Mouse (Mus musculus): Measurements from ENCODE around the gene Vmn1r2.
"Not testable (repeated sequence)": the region's sequence is repeated elsewhere in the genome, so short reads cannot be mapped to it uniquely, and the experiment has no call there.

Vmn1r2 gene

DNA sequence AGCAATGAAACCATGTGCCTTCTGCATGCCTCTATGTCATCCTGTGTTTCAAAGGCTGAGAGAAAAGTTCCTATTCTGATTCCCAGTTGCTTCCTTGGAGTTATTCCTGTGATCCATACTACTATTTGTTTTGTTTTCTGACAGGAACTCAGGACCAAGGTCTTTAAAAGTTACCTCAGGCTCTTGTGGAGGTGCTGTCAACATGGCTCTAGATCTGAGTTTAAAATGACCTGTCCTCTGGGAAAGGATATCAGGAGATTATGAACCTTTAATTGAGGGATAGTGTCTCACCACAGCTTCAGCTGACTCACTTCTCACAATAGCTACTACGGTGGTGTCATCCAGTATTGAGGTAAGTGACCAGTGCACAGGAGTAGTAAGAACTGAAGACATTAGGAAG is at the start of gene Vmn1r2:
Gene Vmn1r2, plus strand, starts transcription at position 301 of the 400 bp plus-strand sequence.
- not testable (repeated sequence) for DNase-seq

GRCm38 (mm10) chr4:3147926-3148325 is 19.2 kb upstream of the Vmn1r2 start:
- not testable (repeated sequence) for DNase-seq

GRCm38 (mm10) chr4:3153320-3153719 is 13.8 kb upstream of the Vmn1r2 start:
- DNase-seq, result not testable (repeated sequence)

GRCm38 (mm10) chr4:3164429-3164828 is 2.7 kb upstream of the Vmn1r2 start:
- peak in 1 of 2 experiments; percentile 37 for DNase-seq

DNA sequence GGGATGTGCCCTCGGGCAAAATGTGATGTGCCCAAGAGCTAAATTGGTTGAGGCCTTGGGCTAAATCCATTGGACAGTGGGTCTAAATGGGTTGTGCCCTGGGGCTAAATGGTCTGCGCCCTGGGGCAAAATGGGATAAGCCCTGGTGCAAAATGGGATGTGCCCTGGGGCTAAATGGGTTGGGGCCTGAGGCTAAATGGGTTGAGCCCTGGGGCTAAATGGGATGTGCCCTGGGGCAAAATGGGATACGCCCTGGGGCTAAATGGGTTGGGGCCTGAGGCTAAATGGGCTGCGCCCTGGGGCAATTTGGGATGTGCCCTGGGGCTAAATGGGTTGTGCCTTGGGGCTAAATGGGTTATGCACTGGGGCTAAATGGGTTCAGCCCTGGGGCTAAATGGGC is 2.1 kb upstream of the Vmn1r2 start:
- DNase-seq, result peak; percentile 59 to 80

DNA sequence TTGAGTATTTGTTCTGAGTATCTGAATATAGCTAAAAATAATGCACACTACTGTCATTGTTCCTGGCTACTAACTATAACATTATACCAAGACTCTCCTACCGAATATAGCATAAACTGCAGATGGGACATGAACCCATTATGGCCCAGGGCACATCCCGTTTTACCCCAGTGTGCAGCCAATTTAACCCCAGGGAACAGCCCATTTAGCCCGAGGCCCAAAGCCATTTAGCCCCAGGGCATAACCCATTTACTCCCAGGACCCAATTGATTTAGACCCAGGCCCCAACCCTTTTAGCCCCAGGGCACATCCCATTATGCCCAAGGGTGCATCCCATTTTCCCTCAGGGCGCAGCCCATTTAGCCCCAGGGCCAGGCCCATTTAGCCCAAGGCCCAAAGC is 7.5 kb downstream of the Vmn1r2 start:
- not testable (repeated sequence) for DNase-seq

GRCm38 (mm10) chr4:3175756-3176155 is 8.6 kb downstream of the Vmn1r2 start:
- peak; percentile 27 to 48 for DNase-seq

DNA sequence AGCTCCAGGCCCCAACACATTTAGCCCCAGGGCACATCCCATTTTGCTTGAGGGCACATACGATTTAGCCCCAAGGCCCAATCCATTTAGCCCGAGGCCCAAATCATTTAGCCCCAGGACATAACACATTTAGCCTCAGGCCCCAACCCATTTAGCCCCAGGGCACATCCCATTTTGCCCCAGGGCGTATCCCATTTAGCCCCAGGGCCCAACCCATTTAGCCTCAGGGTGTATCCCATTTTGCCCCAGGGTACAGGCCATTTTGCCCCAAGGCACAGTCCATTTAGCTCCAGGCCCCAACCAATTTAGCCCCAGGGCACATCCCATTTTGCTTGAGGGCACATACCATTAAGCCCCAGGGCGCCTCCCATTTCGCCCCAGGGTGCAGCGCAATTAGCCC is 9.1 kb downstream of the Vmn1r2 start:
- DNase-seq, result peak in 1 of 2 experiments; percentile 37

- DNase-seq, result peak; percentile 50 to 66
Measured at GRCm38 (mm10) chr4:3176746-3177490, 9.8 kb downstream of the Vmn1r2 start.

DNA sequence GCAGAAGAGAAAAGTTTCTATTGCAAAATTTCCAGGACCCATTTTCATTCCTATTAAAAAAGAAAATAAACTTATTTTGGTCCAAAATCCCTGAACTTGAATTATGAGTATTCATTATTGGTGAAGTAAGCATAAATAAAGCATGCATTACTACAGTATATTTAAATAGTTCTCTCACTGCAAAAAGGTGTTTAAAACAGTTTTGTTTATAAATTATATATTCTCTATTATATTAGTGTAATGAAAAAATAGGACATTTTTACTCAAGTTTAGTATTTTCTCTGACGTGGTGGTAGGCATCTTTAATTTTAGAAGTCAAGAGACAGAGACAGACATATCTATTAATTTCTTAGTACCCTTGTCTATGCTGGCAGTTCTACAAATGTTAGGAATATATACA is 18.1 kb downstream of the Vmn1r2 start, which contains the start of gene Vmn1r3:
Gene Vmn1r3, minus strand, starts transcription at position 101 of the 400 bp plus-strand sequence.
- DNase-seq, result not testable (repeated sequence)

- DNase-seq, result not testable (repeated sequence)
Measured at GRCm38 (mm10) chr4:3209643-3210217, 42.6 kb downstream of the Vmn1r2 start.

DNA sequence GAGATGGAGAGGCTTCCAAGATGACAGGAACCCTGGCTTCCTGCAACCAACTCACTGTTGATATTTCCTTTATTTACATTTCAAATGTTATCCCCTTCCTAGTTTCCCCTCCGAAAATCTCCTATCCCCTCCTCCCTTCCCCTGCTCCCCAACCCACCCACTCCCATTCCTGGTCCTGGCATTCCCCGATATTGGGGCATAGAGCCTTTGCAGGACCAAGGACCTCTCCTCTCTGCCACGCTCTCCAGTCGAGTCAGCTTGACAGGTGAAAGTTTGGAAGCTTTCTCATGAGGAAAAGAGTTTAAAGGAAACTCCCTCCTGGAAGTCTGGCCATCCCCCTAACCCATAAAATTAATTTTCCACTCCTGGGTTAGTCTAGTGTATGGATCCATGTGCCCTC is 46.2 kb downstream of the Vmn1r2 start:
- not testable (repeated sequence) for DNase-seq

GRCm38 (mm10) chr4:3216382-3216781 is 49.3 kb downstream of the Vmn1r2 start:
- not testable (repeated sequence) for DNase-seq
